Mouse (Mus musculus): ENCODE measurements around the gene Tpm1.

The Tpm1 gene

DNA sequence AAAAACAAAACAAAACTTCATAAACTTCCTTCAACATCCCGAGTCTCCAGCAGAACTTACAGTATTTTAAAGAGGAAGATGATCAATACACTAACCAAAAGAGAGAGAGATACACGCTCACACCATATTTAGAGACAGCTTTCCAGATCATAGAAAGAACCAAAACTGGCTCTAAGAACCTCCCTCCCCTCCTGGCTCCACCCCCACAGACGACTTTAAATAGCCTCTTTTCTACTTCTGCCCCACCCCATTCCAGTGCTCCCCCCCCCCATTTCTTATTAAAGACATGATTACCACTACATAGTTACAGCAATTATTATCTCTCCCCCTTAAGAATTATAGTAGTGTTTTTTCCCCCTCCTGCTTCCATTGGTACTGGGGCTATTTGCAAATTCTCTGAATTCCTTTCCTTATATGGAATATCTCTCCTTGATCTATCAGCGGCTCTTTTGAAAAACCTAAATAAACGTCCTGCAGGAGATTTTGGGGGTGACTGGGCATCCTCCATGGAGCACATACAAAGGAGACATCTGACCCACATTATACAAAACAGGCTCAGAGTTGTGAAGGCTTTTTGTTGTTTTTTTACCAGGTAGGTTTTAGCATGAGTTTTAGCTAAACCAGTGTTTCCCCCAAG lies 3.1 kb downstream of the Tpm1 start:
- no peak for DNase-seq (ENCODE audit: low spot score)

DNA sequence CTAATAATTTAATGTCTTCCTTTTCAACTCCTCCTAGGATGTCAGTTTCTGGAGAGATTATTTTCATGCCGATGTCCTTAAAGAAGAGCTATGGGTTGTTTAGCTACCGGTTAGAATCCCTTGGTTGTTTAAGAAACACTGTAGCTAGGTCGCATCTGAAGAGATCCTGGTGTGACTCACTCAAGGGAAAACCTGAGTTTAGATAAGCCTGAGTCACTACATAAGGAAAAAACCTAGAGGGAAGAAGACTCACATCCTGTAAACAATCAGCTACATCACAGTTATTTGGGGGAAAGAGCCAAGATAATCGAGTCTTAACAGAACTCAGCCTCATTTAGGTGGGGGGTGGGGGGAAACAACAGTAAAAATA lies 3.9 kb downstream of the Tpm1 start:
- no peak for DNase-seq (ENCODE audit: low spot score)

DNA sequence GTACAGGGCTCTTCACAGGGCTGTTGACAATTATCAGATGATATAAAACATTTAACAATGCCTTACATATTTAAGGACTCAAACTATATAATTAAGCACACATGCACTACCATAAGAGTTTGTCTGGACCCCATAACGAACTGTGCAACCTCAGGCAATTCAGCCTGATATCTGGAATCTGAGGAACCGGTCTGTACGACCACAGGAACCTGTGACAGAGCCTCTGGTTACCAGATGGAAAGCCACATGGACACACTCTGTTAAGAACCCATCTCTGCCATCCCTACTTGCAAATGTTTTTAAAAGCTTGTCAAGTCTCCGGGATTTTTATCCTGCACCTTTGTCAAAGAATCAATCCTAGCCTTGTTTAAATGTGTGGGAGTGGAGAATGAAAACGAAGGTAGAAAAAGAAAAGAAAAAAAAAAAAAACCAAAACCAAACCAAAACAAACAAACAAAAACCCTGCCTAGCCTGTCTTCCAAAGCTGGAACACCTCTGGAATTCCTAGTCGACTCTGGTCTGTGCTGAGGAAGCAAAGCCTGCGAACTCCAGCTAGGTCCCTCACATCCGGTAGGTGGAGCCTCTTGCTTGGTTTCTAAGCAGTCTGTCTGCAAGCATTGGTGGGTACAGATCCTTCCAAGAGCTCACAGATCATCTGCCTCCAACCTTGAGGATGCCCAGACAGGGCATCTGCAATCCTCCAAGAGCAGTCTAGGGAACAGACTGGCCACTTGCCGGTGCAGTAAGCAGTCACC lies 4.5 kb downstream of the Tpm1 start:
- peak; percentile 71 for DNase-seq (ENCODE audit: low spot score)

DNA sequence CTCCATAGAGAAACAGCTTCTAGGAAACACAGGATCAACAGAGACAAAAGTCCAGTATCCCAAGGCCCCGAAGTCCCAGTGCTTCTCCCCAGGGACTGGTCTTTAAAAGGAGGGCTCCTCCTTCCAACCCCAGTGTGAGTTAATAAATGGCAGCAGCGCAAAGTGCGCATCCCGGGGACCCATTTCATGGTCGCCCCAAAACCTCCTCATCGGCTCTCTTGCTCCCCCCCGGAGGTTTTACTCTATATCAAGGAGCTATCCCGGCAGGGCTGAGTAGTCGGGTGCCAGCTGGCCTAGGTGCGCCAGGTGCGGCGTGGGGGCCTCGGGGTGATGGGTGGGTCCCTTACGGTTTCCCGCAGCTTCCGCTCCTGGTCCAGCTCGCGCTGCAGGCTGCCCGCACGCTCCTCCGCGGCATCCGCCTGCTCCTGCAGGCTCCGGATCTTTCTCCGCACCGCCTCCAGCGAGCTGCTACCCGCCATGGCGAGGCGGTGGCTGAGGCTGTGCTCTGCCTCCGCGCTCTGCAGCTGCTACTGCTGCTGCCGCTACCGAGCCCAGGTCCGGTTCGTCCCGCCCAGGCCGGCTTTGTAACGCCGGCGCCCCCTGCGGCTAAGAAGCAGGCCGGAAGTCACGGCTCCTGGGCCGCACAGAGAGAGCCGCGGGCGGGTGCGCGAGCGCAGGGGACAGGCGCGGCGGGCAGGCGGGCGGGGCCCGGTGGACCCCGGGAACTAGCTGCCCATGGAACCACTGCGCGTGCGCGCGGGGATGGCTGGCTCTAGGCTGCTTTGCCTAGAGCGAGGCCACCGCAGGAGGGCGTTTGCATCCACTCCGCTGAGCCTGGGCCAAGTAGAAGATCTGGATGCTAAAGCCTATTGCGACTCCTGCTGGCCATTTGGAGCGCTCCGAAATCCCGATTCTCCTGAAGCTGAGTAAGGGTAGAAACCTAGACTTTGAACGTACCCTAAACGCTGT lies 5.7 kb downstream of the Tpm1 start:
- DNase-seq (ENCODE audit: low spot score), result peak; percentile 98

DNA sequence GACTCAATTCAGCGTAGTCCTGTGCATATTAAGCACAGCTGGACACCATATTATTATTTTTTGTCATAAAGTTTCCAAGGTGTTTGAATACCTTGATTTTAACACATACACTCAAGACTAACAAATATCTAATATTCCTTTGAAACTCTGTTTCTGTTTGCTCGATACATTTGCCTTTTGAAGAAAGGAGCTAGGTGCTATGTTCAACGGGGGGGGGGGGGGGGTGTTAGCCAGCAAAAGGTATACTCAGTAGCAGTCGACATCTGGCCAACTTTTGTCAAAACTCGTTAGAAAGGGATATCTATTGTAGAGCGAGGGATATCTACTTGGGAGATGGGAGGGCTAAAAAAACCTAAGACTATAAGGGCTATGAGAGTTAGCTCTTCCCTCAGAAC lies 6.4 kb downstream of the Tpm1 start:
- DNase-seq (ENCODE audit: low spot score), result no peak

DNA sequence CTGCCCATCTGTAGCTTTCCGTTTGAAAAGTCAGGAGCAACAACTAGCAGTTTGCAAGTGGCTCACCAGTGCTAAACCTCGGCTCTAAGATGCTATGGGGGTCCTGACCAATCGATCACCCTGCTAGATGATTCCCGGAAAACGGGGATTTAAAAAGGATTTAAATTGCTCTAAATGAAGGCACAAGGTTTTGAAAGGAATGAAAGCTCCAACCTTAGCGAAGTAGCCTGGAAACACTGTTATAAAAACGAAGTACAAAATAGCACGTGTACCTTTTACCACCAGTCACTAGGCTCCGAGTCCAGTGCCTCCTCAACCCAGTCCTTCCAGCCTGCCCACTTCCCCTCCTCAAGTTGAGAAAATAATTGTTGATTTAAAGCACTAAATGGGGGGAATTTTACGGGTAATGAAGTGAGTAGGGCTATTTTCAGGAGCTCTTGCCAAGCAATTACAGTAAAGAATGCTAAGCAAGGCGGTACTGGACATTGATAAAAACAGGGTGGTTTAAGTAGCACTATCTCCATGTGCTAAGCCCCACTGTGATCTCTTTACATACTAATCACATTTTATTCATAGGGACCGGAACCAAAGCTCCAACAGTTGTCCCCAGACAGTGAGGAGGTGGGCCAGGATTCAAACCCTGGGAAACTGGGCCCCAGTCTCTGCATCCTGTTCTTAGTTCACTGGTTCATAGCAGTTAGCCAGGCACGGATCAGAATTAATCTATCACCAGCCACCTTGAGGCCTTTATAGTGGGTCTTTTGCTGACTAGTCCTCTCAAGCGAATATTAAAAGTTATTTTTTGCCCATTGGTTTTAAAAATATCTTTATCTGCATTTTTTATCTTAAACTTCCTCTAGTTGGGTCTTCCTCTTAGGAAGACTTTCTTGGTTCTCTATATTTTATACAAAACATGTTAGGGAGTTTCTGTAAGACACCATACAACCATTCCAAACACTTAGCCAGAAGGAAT lies 7.1 kb downstream of the Tpm1 start:
- no peak for DNase-seq (ENCODE audit: low spot score)

DNA sequence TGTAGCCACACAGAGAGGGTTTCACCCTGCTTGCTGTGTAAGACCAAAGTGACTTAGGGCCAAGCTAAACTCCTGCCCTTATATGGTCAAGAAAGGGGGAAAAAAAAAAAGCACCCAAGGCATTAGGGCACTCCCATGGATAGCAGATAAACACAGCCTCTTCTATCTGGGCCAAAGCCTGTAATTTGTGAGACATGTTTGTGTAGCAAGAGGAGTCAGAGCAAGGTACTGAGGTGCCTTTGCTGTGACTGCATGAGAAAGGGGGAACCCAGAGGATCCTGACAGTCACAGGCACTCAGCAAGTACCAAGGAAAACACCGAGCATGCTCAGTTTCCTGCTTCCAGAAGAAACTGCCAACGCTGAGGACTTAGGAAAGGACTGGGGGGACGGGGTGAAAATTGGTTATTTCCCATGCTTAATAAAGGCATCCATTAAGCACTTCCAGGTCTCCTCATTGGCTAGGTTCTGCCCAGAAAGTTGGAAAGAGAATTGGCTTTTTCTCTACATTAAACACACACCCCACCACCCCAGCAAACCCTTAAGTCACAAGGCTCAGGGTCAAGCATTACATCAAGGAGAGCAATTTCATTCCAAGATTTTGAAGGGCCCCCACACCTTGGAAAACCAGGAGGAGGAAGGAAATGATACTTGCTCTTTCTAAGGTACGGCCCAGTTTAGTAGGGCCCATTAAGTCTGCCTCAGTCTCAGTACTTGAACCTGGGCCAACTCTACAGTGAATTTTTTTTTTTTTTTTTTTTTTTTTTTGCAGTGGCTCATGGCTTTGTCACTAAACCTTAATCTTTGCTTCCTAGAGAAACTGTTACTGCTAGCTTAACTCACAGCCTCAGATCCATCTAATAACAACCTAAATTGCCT lies 8.0 kb downstream of the Tpm1 start:
- no peak for DNase-seq (ENCODE audit: low spot score)

DNA sequence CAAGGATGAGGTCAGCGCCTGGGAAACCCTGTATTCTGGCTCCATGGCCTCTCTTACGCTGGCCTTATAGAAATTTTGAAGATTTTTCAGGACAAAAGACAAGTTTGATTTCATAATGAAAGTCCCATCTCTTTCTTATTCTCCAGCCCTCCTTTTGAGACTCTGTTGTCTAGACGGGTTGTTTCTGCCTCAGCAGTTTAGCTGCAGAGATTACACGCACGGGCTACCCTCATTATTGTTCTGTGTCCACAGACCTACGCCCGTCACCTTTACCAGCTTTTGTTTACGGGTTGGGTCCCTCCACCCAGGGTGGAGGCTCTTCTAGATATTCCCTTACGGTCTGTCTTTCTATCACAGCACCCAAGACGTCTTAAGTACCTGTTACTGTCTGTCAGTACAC lies 9.3 kb downstream of the Tpm1 start:
- DNase-seq (ENCODE audit: low spot score), result no peak

DNA sequence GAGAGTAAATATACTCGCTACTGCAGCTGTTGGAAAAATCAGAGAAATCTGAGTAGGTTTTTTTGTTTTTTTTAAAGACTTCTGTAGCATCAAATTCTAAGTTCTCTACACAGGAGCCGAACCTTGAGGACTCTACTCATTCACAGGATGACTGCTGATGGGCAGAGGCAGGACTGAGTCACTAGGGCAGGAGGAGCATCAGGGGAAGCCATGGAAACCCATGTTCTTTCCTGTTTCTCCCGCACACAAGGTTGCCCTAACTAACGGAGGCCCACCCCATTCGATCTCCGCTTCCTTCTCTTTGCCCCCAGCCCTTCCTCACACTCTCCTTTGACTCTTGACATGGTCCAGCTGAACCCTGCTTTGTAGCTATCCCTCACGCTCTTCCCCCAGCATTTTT lies 10.5 kb downstream of the Tpm1 start:
- no peak for DNase-seq (ENCODE audit: low spot score)

DNA sequence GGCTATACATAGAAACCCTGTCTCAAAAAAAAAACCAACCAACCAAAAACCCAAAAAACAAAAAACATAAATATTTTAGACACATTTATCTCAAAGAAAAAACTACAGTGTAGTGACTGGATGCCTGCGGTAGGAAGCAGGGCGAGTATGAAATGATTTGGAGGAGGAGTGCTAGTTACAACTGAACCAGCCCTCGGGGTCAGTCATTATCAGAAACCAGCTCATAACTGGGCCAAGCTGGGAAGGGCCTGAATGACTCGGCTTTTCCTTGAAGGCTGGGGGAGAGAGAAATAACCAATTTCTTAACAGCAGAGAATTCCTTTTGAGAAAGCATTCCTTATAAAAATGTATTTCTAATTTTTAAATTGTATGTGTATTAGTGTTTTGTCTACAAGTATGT lies 11.5 kb downstream of the Tpm1 start:
- DNase-seq (ENCODE audit: low spot score), result no peak

DNA sequence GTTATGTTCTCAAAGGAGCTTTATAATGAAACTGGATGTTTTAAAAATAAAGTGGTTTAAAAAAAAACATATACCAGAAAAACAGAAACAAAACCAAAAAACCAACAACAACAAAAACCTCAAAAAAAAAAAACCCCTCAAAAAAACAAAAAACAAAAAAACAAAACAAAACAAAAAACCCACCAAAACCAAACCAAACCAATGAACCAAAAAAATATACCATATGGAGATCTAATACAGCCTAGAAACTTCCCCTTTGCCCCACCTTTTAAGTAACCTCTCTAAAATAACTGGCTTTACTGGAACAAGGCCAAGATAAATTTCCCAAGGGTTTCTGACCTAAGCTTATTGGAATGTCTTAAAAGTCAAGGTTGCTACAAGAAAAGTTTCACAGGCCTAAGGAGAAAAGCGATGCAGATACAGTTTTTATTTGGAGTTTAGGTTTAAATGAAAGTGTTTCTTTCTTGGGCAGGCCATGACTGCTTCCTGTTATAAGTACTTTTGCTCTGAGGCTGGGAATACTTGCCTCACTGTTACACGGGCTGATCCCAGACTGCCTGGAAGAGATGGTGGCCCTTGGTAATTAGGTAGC lies 12.6 kb downstream of the Tpm1 start:
- DNase-seq (ENCODE audit: low spot score), result no peak

DNA sequence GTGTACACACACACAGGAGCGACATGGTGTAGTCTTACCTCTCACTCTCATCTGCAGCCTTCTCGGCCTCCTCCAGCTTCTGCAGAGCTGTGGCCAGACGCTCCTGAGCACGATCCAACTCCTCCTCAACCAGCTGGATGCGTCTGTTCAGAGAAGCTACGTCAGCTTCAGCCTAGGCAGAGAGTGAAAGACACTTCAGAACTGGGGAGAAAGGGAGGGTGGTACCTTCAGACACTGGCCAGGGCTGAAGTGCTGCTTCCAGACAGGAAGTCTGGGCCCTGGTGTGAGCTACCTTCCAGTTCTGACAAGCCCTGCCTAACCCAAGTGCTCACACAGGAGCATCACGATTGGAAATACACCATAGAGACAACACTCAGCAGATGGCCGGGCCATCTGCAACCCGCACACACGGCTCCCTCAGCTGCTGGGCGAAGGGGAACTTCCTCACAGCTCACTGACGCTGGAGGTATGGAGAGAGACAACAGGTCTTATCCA lies 13.2 kb downstream of the Tpm1 start:
- peak; percentile 60 for DNase-seq (ENCODE audit: low spot score)

DNA sequence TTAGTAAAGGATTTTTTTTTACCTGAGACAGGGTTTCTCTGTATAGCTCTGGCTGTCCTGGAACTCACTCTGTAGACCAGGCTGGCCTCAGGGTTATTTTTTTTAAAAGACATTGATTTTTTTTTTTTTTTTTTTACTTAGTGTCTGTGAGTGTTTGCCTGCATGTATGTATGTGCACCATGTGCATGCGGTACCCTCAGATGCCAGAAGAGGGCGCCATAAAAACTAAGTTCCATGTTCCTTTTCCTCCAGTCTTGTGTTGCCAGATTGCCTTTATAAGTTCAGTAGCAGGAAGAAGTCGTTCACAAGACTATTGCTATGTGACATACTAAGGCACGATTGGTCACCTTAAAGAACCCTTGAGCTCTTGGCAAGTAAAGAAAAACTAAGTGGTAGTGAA lies 14.5 kb downstream of the Tpm1 start:
- DNase-seq (ENCODE audit: low spot score), result no peak

DNA sequence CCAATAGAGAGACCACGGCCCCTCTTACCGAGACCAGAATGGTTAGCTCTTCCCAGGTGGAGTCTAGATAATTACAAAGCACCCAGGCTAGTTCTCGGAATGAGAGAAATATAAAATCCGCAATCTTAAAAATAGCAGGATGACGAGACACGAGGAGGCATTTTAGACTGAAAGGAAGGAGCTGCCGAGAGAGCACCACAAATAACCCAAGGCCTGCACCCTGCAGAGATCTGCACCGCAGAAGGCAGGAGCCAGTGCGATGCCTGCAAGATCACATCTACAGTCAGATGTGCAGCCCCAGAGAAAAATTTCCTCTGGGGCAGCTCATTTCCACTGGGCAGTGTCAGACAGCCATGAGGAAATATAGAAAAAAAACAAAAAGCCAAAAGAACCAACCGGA lies 16.2 kb downstream of the Tpm1 start:
- no peak for DNase-seq (ENCODE audit: low spot score)

DNA sequence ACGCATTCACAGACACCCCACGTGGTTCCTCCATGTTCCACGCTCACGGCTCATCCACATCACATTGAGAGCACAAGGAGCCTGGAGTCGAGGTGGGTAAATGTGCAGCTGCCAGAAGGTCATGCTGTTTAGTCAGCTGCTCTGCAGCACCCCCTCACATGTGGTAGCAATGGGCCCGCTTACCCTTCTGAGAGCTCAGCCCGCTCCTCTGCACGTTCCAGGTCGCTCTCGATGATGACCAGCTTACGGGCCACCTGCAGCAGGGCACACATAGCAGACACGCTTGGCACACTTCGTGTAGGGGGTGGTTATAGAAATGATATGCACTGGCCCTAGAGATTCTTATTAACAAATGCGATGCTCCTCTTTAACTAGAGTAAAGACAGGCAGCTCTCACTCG lies 16.6 kb downstream of the Tpm1 start:
- no peak for DNase-seq (ENCODE audit: low spot score)

DNA sequence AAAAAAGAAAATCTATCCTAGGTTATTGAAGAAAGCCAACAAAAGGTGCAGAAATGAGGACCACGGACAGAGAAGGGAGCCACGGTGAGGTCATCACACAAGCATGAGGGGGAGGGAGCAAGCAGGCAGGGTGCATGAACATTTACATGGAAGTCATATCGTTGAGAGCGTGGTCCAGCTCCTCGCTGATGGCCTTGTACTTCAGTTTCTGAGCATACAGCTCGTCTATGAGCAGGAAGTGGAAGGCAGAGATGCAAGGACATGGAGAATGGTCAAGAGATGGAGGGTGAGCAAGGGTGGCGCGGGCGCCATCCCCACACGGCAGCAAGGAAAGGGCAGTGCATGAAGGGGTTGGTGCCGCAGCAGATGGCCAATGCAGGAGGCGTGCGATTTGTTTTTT lies 19.7 kb downstream of the Tpm1 start:
- no peak for DNase-seq (ENCODE audit: low spot score)

DNA sequence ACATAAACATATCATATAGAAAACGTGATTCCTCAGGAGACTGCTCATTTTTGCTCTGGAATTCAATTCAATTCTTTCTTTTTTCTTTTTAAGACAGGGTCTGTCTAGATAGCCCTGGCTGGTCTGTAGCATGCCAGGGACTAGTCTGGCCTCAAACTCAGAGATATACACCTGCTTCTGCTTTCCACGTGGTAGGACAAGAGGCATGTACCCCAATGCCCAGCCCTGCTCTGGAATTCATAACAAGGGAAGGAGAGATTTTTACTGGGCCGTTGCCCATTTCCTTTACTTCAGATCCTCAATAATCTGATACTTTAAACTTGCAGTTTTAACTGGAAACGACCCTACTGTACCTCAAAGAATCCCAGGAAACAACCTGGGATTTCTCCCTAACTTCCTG lies 20.3 kb downstream of the Tpm1 start:
- no peak for DNase-seq (ENCODE audit: low spot score)

DNA sequence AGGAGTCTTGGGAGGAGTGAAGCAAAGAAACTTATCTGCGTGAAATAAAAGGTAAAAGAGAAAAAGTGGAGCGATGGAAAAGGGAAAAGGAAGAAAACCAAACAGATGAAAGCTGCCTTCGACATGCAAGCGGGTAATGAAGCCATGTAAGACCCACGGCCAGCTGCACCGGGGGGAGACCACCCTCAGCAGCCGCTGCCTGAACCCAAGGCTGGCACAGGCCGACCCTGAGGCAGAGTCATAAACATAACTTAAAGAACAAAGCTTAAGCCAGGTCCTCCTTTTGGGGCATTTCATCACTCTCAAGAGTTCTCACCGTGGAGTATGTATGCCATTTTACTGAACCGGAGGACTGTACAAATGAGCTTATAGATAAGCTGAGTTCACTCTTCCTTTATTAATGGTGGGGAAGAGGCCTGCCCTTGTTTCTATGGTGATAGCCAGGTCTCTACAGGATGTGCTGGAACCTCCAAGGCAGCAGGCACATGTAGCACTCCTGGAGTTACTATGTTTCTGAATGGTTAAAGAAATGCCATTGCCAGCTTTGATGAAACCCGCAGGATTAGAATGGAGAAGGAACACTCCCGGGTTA lies 21.0 kb downstream of the Tpm1 start:
- no peak for DNase-seq (ENCODE audit: low spot score)

DNA sequence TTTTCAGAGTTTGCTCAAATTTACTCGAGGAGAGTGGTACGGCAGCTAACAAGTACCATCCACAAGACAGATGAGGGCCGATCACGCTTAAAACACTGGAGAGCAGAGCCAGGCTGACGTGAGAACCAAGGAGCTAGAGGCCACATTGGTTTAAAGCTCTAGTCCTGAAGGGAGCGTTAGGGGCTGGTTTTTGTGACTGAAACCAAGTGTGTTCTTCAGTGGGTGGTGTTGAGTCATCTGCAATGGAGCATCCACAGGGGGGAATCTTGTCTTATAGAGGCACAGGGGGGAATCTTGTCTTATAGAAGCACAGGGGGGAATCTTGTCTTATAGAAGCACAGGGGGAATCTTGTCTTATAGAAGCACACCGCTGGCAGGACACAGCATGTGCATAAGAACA lies 22.3 kb downstream of the Tpm1 start:
- DNase-seq (ENCODE audit: low spot score), result no peak

DNA sequence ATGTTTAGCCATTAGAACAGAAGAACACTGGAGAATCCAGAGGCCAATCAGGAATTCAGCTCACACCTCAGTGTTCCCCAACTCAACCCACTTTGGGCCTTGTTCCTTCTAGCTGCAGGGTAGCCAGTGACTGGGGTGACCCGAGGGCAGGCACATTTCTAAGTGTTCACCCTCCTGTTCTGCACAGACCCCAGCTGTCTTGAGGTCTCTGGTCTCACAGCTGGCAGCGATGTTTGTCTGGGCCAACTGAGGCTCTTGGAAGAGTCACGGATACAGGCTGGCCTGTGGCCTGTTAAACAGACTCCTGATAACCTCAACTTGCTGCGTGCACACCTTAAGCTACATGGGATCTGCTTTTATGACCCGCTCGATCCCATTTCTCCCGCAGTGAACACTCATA lies 23.1 kb downstream of the Tpm1 start:
- no peak for DNase-seq (ENCODE audit: low spot score)
